Mouse (Mus musculus): ENCODE measurements at regions not wholly inside any gene's neighbourhood (a gene's known extent, or its start where the extent isn't known, plus 50 kb on each side); places are given as distances from the start of the nearest gene placed in this dataset.
A peak's percentile ranks its signal among the peaks of the same experiment; 100 is the strongest.

- DNase-seq (ENCODE audit: low spot score), result no peak
Observed at GRCm38 (mm10) chr4:83166867-83167814, 115.0 kb upstream of the Frem1 start.

GRCm38 (mm10) chr4:83146740-83147139 lies 94.6 kb upstream of the Frem1 start:
- DNase-seq (ENCODE audit: low spot score), result no peak

- DNase-seq (ENCODE audit: low spot score), result no peak
Observed at GRCm38 (mm10) chr4:83145738-83146217, 93.6 kb upstream of the Frem1 start.

- no peak for DNase-seq (ENCODE audit: low spot score)
Observed at GRCm38 (mm10) chr4:83144781-83145517, 92.8 kb upstream of the Frem1 start.

GRCm38 (mm10) chr4:83141736-83142135 lies 89.6 kb upstream of the Frem1 start:
- no peak for DNase-seq (ENCODE audit: low spot score)

GRCm38 (mm10) chr4:83122668-83123005 lies 70.5 kb upstream of the Frem1 start:
- no peak for DNase-seq (ENCODE audit: low spot score)

GRCm38 (mm10) chr4:83122003-83122667 lies 70.0 kb upstream of the Frem1 start:
- no peak for DNase-seq (ENCODE audit: low spot score)

GRCm38 (mm10) chr4:83108659-83108967 lies 56.5 kb upstream of the Frem1 start:
- no peak for DNase-seq (ENCODE audit: low spot score)

GRCm38 (mm10) chr4:83107958-83108658 lies 56.0 kb upstream of the Frem1 start:
- no peak for DNase-seq (ENCODE audit: low spot score)

GRCm38 (mm10) chr4:83107161-83107560 lies 55.0 kb upstream of the Frem1 start:
- DNase-seq (ENCODE audit: low spot score), result no peak

- peak; percentile 36 for DNase-seq (ENCODE audit: low spot score)
Observed at GRCm38 (mm10) chr4:83104045-83104681, 52.0 kb upstream of the Frem1 start.

- no peak for DNase-seq (ENCODE audit: low spot score)
Observed at GRCm38 (mm10) chr4:83102893-83103292, 50.8 kb upstream of the Frem1 start.

GRCm38 (mm10) chr4:83102022-83102421 lies 49.9 kb upstream of the Frem1 start:
- no peak for DNase-seq (ENCODE audit: low spot score)
